Mouse (Mus musculus): ENCODE data around the gene 2010111I01Rik. TPM values are rescaled to one million over a fixed set of nuclear protein-coding genes. Genes with fewer than 3 reads are reported as not detected.
"Not testable (repeated sequence)": the region's sequence is repeated elsewhere in the genome, so short reads cannot be mapped to it uniquely, and the experiment has no call there.

Gene 2010111I01Rik
- polyA plus RNA-seq, 1 experiment: 85.1 TPM

DNA sequence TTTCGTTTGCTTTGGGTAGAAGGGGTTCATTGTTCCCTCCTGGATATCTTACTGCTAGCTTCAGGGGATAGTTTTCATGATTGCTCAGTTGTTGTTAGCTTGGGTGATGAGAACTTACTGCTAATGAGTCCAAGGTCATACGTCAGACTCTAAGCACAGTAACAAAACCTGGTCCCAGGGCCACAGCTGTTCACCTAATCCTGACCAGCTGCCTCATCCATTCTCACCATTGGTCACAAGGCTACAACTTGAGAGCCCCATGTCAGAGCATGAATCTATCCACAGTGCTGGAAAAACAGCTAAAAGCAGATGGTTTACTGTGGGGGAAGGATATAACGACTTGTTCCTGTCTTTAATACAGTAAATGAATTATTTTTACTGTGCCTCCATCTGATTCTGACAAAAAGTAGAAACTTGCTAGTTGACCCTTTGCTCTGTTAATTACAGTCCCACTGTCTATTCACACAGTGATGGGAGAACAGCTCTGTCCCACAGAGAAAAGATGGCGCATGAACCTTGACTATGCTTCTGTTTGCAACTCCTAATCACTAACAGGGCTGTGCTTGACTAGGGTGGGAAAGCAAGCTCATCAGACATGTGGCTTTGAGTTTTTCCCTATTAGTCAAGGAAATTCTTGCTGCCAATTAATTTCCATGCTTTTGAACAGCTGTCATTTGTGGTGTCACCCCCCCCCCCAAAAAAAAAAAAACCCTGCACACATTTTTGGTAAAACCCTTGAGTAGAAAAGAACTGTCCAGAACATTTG lies 103.9 kb downstream of the 2010111I01Rik start:
- WGBS: 90% methylated on average over 4 of the region's 4 CpGs
- no peak for DNase-seq (ENCODE audit: low read depth, low spot score)

GRCm38 (mm10) chr13:63071874-63072273 lies 107.2 kb downstream of the 2010111I01Rik start:
- 42% methylated on average over 8 of the region's 8 CpGs for WGBS
- DNase-seq (ENCODE audit: low read depth, low spot score): no peak

DNA sequence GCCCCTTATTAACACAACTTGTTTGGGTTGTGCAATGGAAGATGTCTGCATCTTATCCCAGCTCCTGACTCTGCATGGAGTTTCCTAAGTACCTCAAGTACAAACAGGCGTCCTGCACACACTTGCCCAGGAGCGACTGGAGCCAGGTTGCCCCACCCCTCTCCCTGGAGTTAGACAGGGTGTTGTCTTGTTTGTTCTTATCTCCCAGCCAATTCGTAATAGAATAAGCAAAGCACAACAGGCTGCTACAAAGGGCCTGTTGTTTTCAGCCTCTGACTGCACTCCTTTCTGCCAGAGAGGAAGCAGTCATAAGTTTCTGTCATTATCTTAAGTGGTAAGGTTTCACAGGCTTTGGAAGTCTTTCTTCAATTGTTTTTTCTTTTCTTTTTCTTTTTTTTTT lies 107.7 kb downstream of the 2010111I01Rik start:
- 18% methylated on average over 3 of the region's 3 CpGs for WGBS
- DNase-seq (ENCODE audit: low read depth, low spot score): no peak

GRCm38 (mm10) chr13:63073911-63074675 lies 109.4 kb downstream of the 2010111I01Rik start:
- 22% methylated on average over 9 of the region's 9 CpGs for WGBS
- no peak for DNase-seq (ENCODE audit: low read depth, low spot score)

DNA sequence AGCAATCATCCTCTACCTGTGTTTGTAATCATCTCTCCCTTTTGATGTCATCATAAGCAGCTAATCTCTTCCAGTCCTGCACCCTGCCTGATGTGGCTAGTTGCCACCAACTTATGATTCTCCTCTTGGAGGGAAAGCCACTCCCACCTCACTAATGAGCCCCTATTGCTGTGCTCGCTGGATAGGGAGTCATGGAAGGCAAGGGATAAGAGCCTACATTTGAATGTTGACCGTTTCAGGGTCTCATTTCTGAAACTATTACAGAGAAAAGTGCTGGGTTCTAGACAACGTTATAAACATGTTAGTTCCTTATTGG lies 109.9 kb downstream of the 2010111I01Rik start:
- no peak for DNase-seq (ENCODE audit: low read depth, low spot score)
- 31% methylated on average over 3 of the region's 3 CpGs for WGBS

GRCm38 (mm10) chr13:63075331-63075855 lies 110.7 kb downstream of the 2010111I01Rik start:
- 94% methylated on average over 2 of the region's 2 CpGs for WGBS

DNA sequence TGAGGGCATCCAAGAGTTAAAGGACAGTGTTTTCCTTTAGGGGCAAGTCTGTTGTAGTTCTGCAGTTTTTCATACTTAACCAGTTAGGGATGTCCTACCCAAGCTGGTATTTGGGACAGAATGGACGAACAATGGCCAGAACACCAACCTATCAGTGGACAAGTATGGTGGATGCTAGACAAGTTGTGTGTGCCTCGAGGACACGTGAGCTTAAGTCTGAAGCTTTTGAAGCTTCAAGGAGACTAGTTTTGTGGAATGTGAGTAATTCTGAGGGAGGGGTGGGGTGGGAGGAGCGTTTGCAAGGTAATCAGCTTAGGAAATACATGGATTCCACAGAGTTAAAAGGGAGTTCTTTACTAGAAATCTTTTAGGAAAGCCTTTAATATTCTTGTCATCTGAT lies 115.5 kb downstream of the 2010111I01Rik start:
- WGBS: 74% methylated on average over 4 of the region's 4 CpGs

More at GRCm38 (mm10) chr13:63075331-63075855, 110.7 kb downstream of the 2010111I01Rik start:
- DNase-seq (ENCODE audit: low read depth, low spot score): no peak

GRCm38 (mm10) chr13:63080823-63081222 lies 116.1 kb downstream of the 2010111I01Rik start:
- WGBS: 54% methylated on average over 2 of the region's 2 CpGs
- no peak for DNase-seq (ENCODE audit: low read depth, low spot score)

More for the DNA sequence above, 115.5 kb downstream of the 2010111I01Rik start:
- DNase-seq (ENCODE audit: low read depth, low spot score): no peak

- 28% methylated on average over 5 of the region's 5 CpGs for WGBS
- DNase-seq (ENCODE audit: low read depth, low spot score): no peak
Measured at GRCm38 (mm10) chr13:63082555-63083136, 118.0 kb downstream of the 2010111I01Rik start.

DNA sequence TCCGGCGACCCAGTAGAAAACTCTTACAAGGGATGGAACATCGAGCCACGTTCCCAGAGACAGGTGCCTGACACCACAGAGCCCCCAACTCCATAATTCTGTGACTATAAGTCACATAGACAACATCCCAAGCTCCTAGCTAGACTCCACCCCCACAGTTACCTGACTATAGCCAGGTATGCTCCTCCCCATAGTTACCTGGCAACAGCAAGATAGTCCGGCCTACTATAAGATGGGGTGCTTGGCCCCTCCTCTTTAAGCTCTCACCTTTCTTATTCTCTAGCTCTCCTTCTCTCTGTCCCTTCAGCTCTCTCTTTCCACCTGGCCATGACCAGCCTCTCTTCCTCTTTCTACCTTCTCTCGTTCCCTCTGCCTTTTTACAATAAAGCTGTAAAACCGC lies 118.4 kb downstream of the 2010111I01Rik start:
- 28% methylated on average over 7 of the region's 7 CpGs for WGBS
- DNase-seq (ENCODE audit: low read depth, low spot score): not testable (repeated sequence)

DNA sequence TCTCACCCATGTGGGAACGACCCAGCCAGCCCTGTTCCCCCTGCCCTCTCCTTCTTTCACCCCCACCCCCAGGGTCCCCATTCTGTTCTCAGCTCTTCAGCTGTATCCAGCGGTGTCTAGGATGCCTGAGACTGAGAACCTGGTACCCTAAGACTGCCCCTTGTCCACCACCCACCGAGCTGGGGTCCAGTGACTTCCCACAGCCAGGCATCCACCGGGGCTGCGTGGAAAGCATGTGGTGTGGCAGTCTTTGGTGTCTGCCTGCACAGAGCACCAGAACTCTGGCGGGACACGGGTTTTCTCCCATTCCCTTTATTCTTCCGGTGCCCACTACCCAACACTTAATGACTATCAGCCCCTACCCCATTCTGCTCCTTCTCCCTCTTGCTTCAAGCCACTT lies 119.0 kb downstream of the 2010111I01Rik start:
- 80% methylated on average over 8 of the region's 8 CpGs for WGBS

GRCm38 (mm10) chr13:63087865-63088683 lies 123.4 kb downstream of the 2010111I01Rik start:
- DNase-seq (ENCODE audit: low read depth, low spot score): no peak
- 79% methylated on average over 7 of the region's 7 CpGs for WGBS

More for the DNA sequence above, 119.0 kb downstream of the 2010111I01Rik start:
- DNase-seq (ENCODE audit: low read depth, low spot score): no peak

- DNase-seq (ENCODE audit: low read depth, low spot score): no peak
- 60% methylated on average over 4 of the region's 4 CpGs for WGBS
Measured at GRCm38 (mm10) chr13:63089513-63089912, 124.8 kb downstream of the 2010111I01Rik start.

DNA sequence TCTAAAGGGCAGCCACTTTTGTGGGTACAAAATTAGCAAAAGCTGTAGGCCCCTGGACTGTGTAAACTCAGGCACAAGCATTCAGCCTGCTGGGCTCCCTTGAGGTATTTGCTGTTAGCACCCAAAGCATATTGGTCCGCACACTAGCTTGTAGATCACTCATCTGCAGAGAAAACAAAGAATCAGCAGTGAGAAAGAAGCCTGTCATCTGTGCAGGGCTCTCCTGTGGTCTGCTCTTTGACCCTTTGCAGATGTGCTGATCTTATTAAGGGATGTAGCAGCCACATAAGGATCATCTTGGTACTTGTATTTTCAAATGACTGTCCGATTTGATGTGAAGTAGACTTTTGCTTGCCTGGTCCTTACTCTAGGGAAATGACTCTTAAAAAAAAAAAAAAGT lies 126.6 kb downstream of the 2010111I01Rik start:
- WGBS: 88% methylated on average over 2 of the region's 2 CpGs
- no peak for DNase-seq (ENCODE audit: low read depth, low spot score)

GRCm38 (mm10) chr13:63092299-63092698 lies 127.6 kb downstream of the 2010111I01Rik start:
- WGBS: 37% methylated on average over 2 of the region's 2 CpGs
- DNase-seq (ENCODE audit: low read depth, low spot score): no peak

DNA sequence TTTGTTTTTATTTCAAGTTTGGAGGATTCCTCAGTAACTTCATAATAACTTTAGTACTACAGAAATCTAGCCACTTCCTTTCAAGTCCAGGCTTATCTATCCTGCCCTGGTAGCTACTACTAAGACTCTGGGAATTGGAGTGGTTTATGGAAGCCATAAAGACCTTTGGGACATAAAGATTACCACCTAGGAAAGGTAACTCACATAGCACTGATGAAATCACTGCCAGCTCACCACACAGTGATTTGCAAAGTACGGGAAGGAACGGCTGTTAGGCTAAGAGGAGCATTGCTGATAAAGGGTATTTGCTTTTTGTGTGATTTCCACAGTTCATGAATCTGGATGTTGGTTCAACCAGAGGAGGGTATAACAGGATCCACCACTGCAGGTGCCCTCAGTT lies 128.2 kb downstream of the 2010111I01Rik start:
- 34% methylated on average over 2 of the region's 2 CpGs for WGBS
- no peak for DNase-seq (ENCODE audit: low read depth, low spot score)

- no peak for DNase-seq (ENCODE audit: low read depth, low spot score)
- WGBS: 86% methylated on average over 6 of the region's 6 CpGs
Measured at GRCm38 (mm10) chr13:63093636-63094035, 128.9 kb downstream of the 2010111I01Rik start.

- WGBS: 10% methylated on average over 8 of the region's 8 CpGs
- DNase-seq (ENCODE audit: low read depth, low spot score): no peak
Measured at GRCm38 (mm10) chr13:63094317-63095131, 129.8 kb downstream of the 2010111I01Rik start.

DNA sequence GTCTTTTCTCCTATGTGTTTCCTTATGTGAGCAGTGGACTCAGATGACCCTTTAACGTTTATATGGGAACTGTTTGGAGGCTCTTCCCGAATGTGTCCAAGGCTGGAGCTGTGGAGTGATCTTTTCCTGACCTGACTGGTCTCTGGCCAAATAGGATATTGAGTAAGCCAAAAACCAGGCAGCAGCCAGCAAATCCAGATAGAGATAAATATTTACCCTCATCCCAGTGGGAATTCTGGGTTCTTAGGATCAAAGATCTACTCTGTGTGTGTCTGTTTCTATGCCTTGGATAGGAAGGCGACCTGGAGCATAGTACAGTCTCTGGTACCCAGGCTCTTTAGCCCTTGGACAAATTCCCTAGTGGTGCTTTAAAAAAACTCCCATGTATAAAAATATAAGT lies 132.1 kb downstream of the 2010111I01Rik start:
- DNase-seq (ENCODE audit: low read depth, low spot score): no peak
- WGBS: 16% methylated on average over 3 of the region's 3 CpGs
